Mouse (Mus musculus): ENCODE measurements around the gene Nit2. TPM values are rescaled to one million over a fixed set of nuclear protein-coding genes. Genes with fewer than 3 reads are reported as not detected.
"Not testable (repeated sequence)": the region's sequence is repeated elsewhere in the genome, so short reads cannot be mapped to it uniquely, and the experiment has no call there.

Gene Nit2
- total RNA-seq (2021), result 10 to 100 TPM; 14.8 to 16.3 TPM

GRCm38 (mm10) chr16:57166611-57167513, at the start of gene Nit2:
TSS of gene Nit2 (minus strand) at chr16:57167341.
- peak; percentile 91 to 94 for DNase-seq (ENCODE audit: low spot score in 2 of 2)
- intact Hi-C loops (cut with DNase I), result loop anchor here (5.0 to 10.0 kb wide), 2 partner anchors 45 to 428 kb away; partner anchors contain the start of gene Tomm70a

- DNase-seq (ENCODE audit: low spot score in 2 of 2), result no peak
- intact Hi-C loops (cut with DNase I), result no loop called here
Observed at GRCm38 (mm10) chr16:57215957-57216356, 48.8 kb upstream of the Nit2 start.

GRCm38 (mm10) chr16:57211037-57211436, 43.9 kb upstream of the Nit2 start:
- intact Hi-C loops (cut with DNase I), result no loop called here
- DNase-seq (ENCODE audit: low spot score in 2 of 2), result peak in 1 of 2 experiments; percentile 57

DNA sequence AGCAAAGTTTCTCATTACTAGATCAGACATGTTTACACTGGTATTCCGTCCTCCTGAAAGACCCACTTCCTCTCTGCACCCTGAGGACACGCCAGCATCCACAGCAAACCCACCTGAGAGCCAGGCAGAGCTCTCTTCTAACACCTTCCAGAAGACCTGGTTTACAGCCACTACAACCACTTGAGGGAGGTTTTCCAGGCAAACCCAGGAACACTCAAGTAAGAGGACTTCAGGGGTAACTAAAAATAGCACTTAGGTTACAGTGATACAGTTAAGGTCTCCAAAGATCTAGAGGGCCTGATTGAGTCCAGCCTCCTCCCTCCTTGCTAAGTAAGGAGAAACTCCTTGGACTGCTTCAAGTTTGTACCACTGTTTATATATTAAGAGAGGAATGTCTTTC, 41.2 kb upstream of the Nit2 start:
- intact Hi-C loops (cut with DNase I), result no loop called here
- DNase-seq (ENCODE audit: low spot score in 2 of 2), result no peak

- intact Hi-C loops (cut with DNase I), result no loop called here
- no peak for DNase-seq (ENCODE audit: low spot score in 2 of 2)
Observed at GRCm38 (mm10) chr16:57197281-57197680, 30.1 kb upstream of the Nit2 start.

GRCm38 (mm10) chr16:57196590-57196989, 29.4 kb upstream of the Nit2 start:
- no peak for DNase-seq (ENCODE audit: low spot score in 2 of 2)
- intact Hi-C loops (cut with DNase I), result no loop called here

- DNase-seq (ENCODE audit: low spot score in 2 of 2), result no peak
- intact Hi-C loops (cut with DNase I), result no loop called here
Observed at GRCm38 (mm10) chr16:57191214-57191613, 24.1 kb upstream of the Nit2 start.

DNA sequence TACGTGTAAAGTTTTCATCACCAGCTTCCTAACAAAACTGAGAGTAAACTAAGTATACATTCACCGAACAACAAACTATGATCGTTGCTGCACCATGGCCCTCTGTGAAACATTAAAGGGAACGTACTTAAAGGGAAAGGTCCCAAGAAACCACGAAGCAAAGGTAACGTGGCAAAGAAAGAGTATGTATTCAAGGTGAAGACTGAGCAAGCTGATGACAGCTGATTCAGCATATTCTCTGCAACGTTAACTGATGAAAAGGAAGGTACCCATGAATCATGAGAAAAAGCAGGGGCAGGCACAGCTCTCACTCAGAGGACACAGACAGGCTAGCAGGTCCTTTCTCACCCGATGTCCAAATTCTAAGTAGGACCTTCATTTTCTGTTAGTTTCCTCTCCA, 23.2 kb upstream of the Nit2 start:
- DNase-seq (ENCODE audit: low spot score in 2 of 2), result no peak
- intact Hi-C loops (cut with DNase I), result no loop called here

- intact Hi-C loops (cut with DNase I), result no loop called here
Observed at GRCm38 (mm10) chr16:57189493-57189892, 22.4 kb upstream of the Nit2 start.

DNA sequence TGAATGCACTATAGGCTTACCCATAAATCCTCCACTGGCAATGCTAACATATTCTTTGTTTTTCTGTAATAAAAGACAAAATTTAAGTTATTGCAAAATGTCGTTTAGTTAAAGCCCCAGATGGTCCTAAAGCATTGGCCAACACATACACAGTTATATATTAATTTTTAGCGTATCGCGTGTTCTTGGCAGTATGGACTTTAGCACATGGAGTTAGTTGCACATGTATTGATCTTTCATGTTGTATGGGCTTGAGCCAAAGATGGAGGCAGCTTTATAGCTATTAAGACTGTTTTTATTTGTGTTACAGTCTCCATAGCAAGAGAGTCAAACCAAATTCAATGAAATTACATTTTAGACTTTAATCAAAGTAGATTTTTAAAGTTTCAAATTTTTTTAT, 19.5 kb upstream of the Nit2 start:
- intact Hi-C loops (cut with DNase I), result no loop called here
- no peak for DNase-seq (ENCODE audit: low spot score in 2 of 2)

More at GRCm38 (mm10) chr16:57189493-57189892, 22.4 kb upstream of the Nit2 start:
- DNase-seq (ENCODE audit: low spot score in 2 of 2), result peak in 1 of 2 experiments; percentile 46

DNA sequence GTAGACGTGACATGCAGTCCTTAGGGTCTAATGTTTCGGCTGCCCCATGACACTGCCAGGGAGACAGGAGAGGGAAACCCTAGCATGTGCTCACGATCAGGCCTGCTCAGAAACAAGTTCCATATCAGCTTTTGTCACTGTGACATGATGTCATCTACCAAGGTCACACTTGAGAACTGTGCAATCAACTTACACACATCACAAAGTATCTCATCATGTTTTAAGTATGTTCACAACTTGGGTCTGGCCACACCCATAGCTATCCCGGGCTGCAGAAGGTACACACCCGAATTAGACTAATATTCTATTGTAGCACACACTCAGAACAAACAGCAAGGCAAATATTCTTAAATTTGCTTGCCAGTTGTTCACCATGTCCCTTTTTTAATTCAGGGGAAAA, 14.9 kb upstream of the Nit2 start:
- intact Hi-C loops (cut with DNase I), result no loop called here

DNA sequence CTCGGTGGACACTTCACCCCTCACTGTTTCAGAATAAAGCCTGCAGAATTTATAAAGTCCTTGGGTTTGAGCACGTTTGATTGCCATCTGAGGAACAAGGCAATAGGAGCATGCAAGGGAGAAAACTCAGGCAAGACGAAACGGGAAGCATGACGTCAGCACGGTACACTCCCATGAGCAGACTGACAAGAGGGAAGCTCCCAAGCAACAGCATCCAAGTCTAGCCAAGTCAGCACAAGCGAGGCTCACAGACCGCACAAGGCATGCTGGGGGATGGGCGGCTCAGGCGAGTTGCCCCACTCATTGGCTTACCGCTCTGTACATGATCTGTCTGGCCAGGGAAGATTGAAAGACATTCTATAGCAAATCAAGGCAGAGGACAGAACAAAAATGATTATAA, 14.0 kb upstream of the Nit2 start:
- intact Hi-C loops (cut with DNase I), result no loop called here

More for the DNA sequence above, 14.9 kb upstream of the Nit2 start:
- DNase-seq (ENCODE audit: low spot score in 2 of 2), result no peak

GRCm38 (mm10) chr16:57177664-57178063, 10.5 kb upstream of the Nit2 start:
- intact Hi-C loops (cut with DNase I), result no loop called here
- no peak for DNase-seq (ENCODE audit: low spot score in 2 of 2)

More for the DNA sequence above, 14.0 kb upstream of the Nit2 start:
- peak; percentile 36 to 62 for DNase-seq (ENCODE audit: low spot score in 2 of 2)

GRCm38 (mm10) chr16:57177254-57177653, 10.1 kb upstream of the Nit2 start:
- intact Hi-C loops (cut with DNase I), result no loop called here

DNA sequence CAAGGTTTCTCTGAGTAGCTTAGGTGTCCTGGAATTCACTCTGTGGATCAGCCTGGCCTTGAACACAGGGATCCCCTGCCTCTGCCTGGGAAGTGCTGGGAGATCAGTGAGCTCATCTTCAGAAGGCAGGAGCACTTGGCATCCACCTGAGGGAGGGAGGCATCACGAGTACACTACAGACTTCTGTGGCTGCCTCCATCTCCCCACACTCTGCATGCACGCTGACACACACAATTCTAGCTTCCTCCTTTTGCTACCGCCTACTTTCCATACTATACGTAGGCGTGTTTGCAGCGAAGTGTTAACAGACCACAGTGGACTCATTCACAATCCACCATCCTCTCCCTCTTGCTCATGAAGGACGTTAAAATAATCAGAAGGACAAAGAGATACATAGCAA, 9.1 kb upstream of the Nit2 start:
- intact Hi-C loops (cut with DNase I), result no loop called here
- peak; percentile 52 to 93 for DNase-seq (ENCODE audit: low spot score in 2 of 2)

More at GRCm38 (mm10) chr16:57177254-57177653, 10.1 kb upstream of the Nit2 start:
- DNase-seq (ENCODE audit: low spot score in 2 of 2), result peak in 1 of 2 experiments; percentile 48

DNA sequence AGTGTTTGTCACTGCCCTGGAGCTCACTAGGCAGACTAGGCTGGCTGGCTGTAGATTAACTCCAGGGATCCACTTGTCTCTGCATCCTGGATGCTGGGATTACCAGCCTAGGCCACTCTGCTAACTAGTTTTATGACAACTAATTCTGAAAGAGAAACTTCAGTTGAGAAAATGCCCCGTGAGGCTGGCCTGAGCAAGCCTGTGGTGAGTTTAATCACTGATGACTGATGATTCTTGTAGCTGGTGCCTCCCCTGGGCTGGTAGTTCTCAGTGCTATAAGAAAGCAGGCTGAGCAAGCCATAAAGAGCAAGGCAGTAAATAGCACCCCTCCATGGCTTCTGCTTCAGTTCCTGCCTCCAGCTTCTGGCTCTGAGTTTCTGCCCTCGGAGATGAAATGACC, 8.6 kb upstream of the Nit2 start:
- no peak for DNase-seq (ENCODE audit: low spot score in 2 of 2)
- intact Hi-C loops (cut with DNase I), result no loop called here

GRCm38 (mm10) chr16:57174480-57174879, 7.3 kb upstream of the Nit2 start:
- DNase-seq (ENCODE audit: low spot score in 2 of 2); intact Hi-C loops (cut with DNase I): not testable (repeated sequence)

- intact Hi-C loops (cut with DNase I), result no loop called here
- DNase-seq (ENCODE audit: low spot score in 2 of 2), result peak; percentile 36 to 72
Observed at GRCm38 (mm10) chr16:57171570-57171969, 4.4 kb upstream of the Nit2 start.

DNA sequence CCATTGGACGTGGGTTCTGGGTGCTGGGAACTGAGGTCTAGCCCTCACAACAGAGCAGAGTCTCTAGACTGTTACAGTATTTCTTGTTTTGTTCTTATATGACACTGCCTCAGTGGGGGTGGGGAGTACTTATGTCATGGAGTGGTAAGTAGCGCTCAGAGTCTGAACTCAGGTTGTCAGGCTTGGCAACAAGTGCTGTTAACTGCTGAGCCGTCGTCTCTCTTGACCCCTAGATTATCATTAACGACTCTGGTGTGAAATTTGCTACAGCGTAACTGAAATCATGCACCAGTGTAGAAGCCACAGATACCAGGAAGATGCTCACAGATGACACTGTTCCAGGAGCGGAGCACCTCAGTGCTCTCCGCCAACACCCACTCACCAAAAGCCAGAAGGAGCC, 4.0 kb upstream of the Nit2 start:
- DNase-seq (ENCODE audit: low spot score in 2 of 2), result no peak
- intact Hi-C loops (cut with DNase I), result no loop called here

DNA sequence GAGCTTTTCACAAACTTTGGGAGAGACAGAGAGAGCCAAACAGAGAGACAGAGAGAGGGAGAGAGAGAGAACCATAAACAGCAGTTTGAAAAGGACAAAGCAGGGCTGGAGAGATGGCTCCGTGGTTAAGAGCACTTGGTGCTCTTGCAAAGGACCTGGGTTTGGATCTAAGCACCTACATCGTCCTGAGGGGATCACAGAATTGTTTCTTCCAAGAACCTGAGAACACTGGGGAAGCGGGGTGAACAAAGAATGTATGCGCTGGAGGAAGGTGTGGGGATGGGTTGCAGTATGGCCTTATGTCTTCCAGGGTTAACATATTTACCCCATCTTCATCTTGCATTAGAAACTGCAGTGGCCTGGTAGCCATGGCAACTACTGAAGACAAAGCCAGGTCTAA, 1.1 kb upstream of the Nit2 start:
- intact Hi-C loops (cut with DNase I), result loop anchor here (5.0 to 10.0 kb wide), 2 partner anchors 46 to 427 kb away; partner anchors contain the start of gene Tomm70a
- no peak for DNase-seq (ENCODE audit: low spot score in 2 of 2)

DNA sequence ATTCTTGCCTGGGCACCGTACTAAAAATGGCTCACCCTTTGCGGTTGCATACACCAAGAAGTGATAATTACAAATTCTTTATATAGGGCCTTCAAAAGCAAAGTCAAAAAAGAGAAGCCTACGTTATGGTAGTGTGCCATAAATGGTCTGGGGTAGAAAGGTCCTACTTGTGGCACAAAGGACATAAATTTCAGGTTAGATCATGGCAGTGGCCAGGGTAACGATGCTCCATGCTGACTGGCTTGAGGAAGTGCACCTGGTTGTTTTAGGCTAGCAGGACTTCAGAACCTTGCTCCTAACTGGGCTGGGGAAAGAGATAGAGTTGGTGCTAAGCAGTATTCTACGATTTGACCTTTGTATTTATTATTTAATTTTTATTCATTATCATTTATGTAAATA, 372 bp upstream of the Nit2 start:
- intact Hi-C loops (cut with DNase I), result loop anchor here (5.0 to 10.0 kb wide), 2 partner anchors 45 to 427 kb away; partner anchors contain the start of gene Tomm70a
- no peak for DNase-seq (ENCODE audit: low spot score in 2 of 2)
